Mouse (Mus musculus) layer of hippocampus, adult 18-20 months (tissue): ENCODE data around the gene Men1. TPM values are rescaled to one million over a fixed set of nuclear protein-coding genes. Genes with fewer than 3 reads are reported as not detected.
A peak's percentile ranks its signal among the peaks of the same experiment; 100 is the strongest.
"Not testable (repeated sequence)": the region's sequence is repeated elsewhere in the genome, so short reads cannot be mapped to it uniquely, and the experiment has no call there.

Experiments
- DNase-seq, 2 experiments: peaks; one replicate each; pipeline ENCODE4 v3.0.0; 2022; ENCODE audit warnings: low spot score in 2 of 2
- long read RNA-seq: library from polyadenylated mRNA; stranded (forward); transcript quantifications from one replicate; pipeline ENCODE4 v2.0.0, GENCODE M21; 2021
- total RNA-seq, 2 experiments: library from RNA; stranded (reverse); gene quantifications; 2 replicates each; pipeline ENCODE4 v1.2.3; 2021

Gene Men1
- 10 to 100 TPM; 63.0 to 71.3 TPM for total RNA-seq
- long read RNA-seq, transcript Men1-201 (9 exons, 2,975 nt), result major isoform, 52 of 117 reads
- long read RNA-seq, transcript Men1-206 (10 exons, 2,652 nt), result minor isoform, 10 of 117 reads
- long read RNA-seq, transcript Men1-203 (10 exons, 2,639 nt), result minor isoform, 31 of 117 reads
- long read RNA-seq, partial matches to known transcripts, result 7 of 117 reads
- long read RNA-seq, other reads (novel, unspliced or antisense), result 16 of 117 reads

- DNase-seq, result peak; percentile 97 to 99
These were observed at the start of gene Men1 for GRCm38 (mm10) chr19:6334673-6335457. Gene Men1, plus strand, starts transcription at chr19:6334979.

- DNase-seq, result no peak
These were observed 49.6 kb upstream of the Men1 start for GRCm38 (mm10) chr19:6285226-6285625.

GRCm38 (mm10) chr19:6285632-6286433 lies 48.9 kb upstream of the Men1 start:
- DNase-seq, result no peak

- peak; percentile 65 to 83 for DNase-seq
These were observed 48.1 kb upstream of the Men1 start for GRCm38 (mm10) chr19:6286434-6287401.

- DNase-seq, result no peak
These were observed 46.4 kb upstream of the Men1 start for GRCm38 (mm10) chr19:6288236-6288894.

DNA sequence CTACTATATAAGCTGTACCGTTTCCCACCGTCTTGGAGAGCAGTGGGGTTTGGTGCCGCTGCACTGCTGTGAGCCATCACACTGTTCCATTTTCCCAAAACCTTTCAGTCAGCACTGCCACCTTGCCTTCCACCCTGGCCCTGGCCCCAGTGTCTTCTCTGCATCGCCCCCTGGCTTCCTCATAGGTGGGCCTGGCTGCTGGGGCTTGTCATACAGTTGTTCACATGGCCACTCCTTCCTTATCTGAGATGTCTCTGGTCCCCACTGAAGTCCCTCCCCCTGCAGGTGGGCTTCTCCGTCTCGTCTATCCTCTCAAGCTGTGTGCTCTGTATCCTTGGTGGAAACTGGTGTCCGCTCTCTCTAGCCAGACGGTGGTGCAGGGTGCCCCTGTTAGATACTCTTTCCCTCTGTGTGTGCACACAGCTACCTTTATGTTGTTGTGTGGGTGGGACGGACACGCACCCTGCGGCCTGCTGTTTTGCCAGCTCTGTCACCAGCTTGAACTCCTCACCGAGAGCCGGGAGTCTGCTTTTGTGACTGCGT lies 45.0 kb upstream of the Men1 start:
- DNase-seq, result no peak

DNA sequence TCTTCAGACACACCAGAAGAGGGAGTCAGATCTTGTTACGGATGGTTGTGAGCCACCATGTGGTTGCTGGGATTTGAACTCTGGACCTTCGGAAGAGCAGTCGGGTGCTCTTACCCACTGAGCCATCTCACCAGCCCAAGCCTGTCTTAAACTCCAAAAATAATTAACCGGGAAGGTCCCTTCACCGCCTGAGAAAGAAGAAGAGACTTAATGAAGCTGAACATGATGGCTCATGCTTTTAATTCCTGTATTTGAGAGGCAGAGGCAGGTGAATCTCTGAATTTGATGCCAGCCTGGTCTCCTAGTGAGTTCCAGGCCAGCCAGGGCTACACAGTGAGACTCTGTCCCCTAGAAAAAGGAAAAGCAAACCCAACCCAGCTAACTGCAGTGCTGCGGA lies 44.1 kb upstream of the Men1 start:
- not testable (repeated sequence) for DNase-seq

DNA sequence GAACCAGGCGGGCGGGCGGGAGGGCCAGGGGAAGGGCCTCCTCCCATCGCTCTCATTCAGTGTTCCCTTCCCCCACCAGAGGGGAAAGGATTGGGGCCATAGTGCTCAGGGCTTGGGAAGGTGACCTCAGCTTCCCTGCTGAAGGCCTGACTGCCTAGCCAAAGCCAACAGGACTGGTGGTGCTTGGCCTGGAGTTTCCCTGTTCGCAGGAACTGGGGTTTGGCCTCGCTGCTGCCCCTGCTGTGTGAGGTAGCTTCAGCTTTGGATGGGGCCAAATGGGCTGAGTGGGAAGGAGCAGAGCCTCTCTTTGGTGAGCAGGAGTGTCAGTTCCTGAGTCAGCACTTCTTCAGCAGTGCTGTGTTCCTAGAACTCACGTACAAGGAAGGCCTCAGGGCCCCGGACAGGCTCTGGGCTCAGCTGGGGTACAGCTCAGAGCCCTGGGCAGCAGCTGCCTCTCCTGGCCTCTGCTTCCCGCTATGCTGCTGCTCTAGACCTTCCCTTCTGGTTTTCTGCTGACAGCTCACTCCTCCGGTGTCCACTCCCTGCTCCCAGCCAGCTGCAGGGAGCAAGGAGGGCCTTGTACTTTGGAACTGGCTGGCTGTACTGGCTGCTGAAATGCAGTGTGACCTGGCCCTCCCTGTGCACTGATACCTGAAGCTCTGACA lies 43.5 kb upstream of the Men1 start:
- no peak for DNase-seq

DNA sequence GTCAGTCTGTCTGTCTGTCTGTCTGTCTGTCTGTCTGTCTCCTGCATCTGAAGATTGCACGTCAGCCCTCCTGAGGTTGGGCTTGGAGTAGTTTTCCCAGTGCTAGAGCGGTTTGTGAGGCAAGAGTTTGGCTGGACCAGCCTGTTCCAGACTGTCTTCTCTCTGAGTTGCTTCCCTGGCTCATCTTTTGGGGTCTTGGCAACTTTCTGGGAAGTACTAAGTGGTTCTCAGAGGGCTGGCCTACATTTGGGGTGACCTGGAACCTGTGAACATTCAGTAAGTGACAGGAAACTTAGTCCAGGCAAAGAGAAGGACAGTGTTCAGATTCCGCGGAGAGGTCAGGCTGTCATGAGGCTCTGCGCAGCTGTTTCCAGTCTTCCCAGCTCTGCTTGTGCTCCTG lies 42.5 kb upstream of the Men1 start:
- no peak for DNase-seq

DNA sequence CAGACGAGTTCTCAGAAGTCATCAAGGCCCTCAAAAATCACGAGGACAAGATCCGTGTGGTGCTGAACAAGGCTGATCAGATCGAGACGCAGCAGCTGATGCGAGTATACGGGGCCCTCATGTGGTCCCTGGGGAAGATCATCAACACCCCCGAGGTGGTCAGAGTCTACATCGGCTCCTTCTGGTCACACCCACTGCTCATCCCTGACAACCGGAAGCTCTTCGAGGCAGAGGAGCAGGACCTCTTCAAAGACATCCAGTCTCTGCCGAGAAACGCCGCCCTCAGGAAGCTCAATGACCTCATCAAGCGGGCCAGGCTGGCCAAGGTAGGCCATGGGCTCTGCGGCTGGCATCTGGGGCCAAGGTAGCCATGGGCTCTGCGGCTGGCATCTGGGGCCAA lies 40.5 kb upstream of the Men1 start:
- DNase-seq, result no peak

GRCm38 (mm10) chr19:6296551-6297210 lies 38.1 kb upstream of the Men1 start:
- DNase-seq, result no peak

DNA sequence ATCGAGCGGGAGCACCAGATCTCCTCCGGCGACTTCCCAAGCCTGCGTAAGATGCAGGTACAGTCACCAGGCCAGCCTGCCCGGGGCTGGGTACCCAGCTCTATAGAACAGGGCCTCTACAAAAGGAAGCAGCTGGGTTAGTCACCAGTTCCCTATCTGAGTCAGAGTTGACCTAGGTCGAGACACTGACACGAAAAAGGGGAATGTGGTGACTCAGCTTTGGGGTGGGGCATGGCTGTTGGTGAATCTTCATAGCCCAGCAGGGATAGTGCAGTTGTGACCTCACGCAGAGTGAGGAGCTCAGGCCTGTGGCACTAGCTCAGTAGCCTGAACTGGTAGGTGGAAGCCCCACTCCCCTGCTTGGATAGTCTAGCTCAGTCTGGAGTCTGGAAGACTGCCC lies 37.1 kb upstream of the Men1 start:
- DNase-seq, result no peak

- no peak for DNase-seq
These were observed 35.8 kb upstream of the Men1 start for GRCm38 (mm10) chr19:6299003-6299402.

DNA sequence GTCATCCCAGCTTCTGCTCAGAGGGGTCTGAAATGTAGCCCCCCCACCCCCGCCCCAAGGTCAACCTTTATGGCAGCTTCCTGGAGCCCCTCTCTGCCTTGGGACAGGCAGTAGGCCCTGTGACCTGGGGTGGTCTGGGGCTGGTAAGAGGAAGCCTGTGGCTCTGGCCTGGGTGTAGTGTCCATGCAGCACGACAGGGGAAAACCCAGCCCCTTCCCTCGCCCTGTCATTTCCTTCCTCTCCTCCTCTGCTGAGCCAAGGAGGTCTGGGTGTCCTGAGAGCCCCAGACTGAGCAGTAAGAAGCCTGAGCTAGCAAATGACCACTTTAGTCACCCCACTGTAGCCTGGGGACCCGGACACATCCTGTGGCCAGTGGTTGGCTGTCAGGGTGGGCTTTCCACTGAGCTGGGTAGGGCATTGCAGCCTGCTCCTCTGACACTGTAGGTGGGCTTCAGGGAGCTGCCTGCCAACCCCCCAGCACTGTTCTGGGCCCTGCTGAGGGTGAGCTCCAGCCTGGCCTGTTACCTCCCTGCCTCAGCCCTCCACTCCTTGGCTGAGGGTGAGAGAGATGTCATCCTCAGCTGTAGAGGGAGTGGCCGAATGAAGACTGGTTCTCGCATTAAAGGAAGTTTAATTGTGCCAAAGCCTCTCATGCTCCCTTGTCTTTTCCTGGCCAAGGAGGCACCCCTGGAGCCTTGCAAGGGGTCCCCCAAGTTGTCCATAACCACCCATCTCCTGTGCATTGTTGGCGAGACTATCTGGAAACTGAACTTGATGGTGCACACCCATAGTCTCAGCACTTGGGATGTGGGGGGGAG lies 35.1 kb upstream of the Men1 start:
- DNase-seq, result no peak

- no peak for DNase-seq
These were observed 34.4 kb upstream of the Men1 start for GRCm38 (mm10) chr19:6300402-6300841.

DNA sequence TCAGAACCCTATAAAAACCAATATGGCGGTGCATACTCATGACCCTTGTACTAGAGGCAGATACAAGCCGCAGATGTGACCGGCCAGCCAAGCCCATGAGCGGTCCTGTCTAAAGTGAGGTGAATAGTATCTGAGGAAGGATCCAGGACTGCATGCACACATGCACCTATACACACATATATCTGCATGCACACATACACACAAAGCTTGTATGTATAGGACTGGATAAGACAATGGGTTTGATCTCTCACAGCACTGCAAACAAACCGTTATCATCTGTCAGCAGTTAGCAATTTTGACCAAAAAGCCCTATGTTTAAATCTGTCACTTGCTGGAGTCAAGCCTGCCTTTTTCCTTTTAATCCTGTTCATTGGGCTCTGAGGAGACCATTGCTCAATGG lies 32.7 kb upstream of the Men1 start:
- no peak for DNase-seq

DNA sequence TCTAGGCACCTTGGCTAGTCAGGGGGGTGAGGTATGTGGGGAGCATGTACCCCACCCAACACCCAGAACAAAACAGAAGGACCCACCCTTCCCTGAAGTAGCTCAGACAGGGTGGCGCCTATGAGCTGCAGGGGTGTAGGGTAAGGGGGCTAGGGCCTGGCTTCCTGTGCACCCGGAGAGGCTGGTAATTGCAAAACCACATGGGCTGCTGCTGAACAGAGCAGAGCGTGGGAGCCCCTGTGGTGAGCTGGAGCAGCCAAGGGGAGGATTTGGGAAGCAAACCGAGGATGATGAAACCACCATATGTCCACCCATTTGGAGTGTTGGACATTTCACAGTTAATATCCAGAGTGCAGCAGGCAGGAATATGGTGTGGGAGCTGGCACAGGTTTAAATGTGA lies 32.3 kb upstream of the Men1 start:
- peak; percentile 70 to 85 for DNase-seq

DNA sequence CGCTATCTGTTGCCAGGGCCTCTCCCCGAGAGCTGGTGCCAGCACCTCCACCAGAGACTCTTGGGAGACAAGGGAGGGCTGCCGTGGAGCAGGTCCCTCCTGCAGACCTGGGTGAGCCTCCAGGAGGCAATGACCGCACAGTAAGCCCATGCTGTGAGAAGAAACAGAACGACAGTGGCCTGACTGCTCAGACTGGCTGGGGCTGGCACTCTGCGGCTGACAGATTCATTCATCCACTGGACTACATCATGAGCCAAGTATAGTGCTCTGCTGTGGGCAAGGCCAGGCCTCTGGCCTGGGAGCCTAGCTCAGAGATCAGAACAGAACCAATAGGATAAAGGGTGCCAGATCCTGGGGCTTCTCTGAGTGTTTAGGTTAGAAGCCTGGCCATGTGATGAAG lies 30.9 kb upstream of the Men1 start:
- DNase-seq, result no peak
